Comparison of ENCODE assay signal across 19 mouse cellular contexts in the genomic region with DNA sequence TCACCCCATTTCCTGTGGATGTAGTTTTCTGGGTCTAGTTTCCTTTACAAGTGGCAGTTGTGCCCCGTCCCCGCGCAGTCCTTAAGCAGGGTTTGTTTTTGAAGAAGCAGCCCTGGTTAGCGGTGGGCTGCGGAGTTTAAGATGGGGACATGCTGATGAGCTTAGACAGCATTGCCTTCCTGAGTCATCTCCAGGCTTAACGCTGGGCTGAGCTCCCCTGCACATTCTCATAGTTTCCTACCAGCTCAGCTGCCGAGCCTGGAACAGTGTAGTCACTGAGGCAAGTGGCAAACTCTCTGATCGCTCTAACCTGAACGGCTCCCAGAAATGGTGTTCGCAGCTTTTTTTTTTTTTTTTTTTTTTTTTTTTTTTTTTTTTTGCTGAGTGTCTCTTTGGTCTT.
DNase-seq lines count a peak whose midpoint lies in the region; ATAC-seq lines count a peak whose summit lies in the region.
"Had no signal": no experiment of that assay in that cellular context is flagged by ENCODE, and none has a peak within 500 bp of the region (broad histone marks: within the 10 kb centered on the region; RNA-seq: fewer than 3 reads in every experiment).

No protein-coding gene starts in this region.

- peak; percentile 6 for DNase-seq in embryo, embryonic 10 days (ENCODE audit: low spot score)
- DNase-seq in embryo, embryonic 9.5 days (ENCODE audit: extremely low spot score) = no peak
- DNase-seq in 416B (ENCODE audit: low read depth) = peak; percentile 84
- DNase-seq in Muller cell, postnatal 12 days (ENCODE audit: inconsistent ontology term) = peak; percentile 61
- DNase-seq in left cerebral cortex, adult 11 months (ENCODE audit: low spot score) = no peak
- DNase-seq in c-Kit-positive CD71-positive TER-119-positive erythroid progenitor cells, embryonic 14.5 days (ENCODE audit: low spot score) = no peak
- DNase-seq in ovary, postnatal 10 days (ENCODE audit: low spot score) = no peak
- DNase-seq: cerebellum, adult 9-11 months; embryo, embryonic 11 days; gastrocnemius, postnatal 10 days; heart, postnatal 10 days; kidney, adult 18-20 months; kidney, postnatal 36 days; layer of hippocampus, adult 9-11 months; lung, adult 18-20 months; right cerebral cortex, postnatal 4 days had no signal

- ATAC-seq in megakaryocyte progenitor cell, adult 5-6 weeks (replicated peaks; ENCODE audit: poor library complexity) = peak; percentile 7; the same call in 1 of the 2 replicates
- ATAC-seq: activated CD4-positive, CD25-positive, alpha-beta regulatory T cell, adult 4 months; hindbrain, embryonic 16.5 days had no signal

Comparison
In these comparisons a context has a peak if more than half of its experiments do, and no peak if none do; other contexts are left out.
1. DNase-seq: peak in embryo, embryonic 10 days (single experiment), 416B (single experiment) and Muller cell, postnatal 12 days (single experiment); none in embryo, embryonic 9.5 days (single experiment), left cerebral cortex, adult 11 months (single experiment), c-Kit-positive CD71-positive TER-119-positive erythroid progenitor cells, embryonic 14.5 days (single experiment) and ovary, postnatal 10 days (single experiment).